Mouse (Mus musculus) G1E (cell line): ENCODE results near the gene 6430571L13Rik. TPM values are rescaled to one million over a fixed set of nuclear protein-coding genes. Genes with fewer than 3 reads are reported as not detected.

ENCODE experiments used
- ATAC-seq: 2 replicates; pipeline ENCODE4 v1.8.0; 2016; ENCODE audit warnings: mild to moderate bottlenecking; ENCODE audit not compliant: insufficient number of reproducible peaks, poor library complexity, low FRiP score, severe bottlenecking; ENCODE audit errors: extremely low read depth
- DNase-seq: peaks from one replicate; pipeline ENCODE4 v3.0.0; 2012; ENCODE audit warnings: low spot score
- H3K27me3 ChIP-seq: 2 replicates; pipeline ENCODE4 v1.6.1; 2012; ENCODE audit warnings: mild to moderate bottlenecking, low read length, inconsistent platforms; ENCODE audit not compliant: insufficient read depth
- H3K36me3 ChIP-seq: replicated peaks from 2 replicates; pipeline ENCODE3; 2012; ENCODE audit warnings: mild to moderate bottlenecking, inconsistent platforms
- H3K4me1 ChIP-seq: 2 replicates; pipeline ENCODE4 v1.6.1; 2012; ENCODE audit warnings: low read depth, low read length, inconsistent platforms, mixed read lengths; ENCODE audit not compliant: insufficient read depth
- H3K4me3 ChIP-seq: 2 replicates; pipeline ENCODE4 v1.5.1; 2012; ENCODE audit warnings: low read depth, mild to moderate bottlenecking, inconsistent platforms, low read length, moderate library complexity, mixed read lengths
- H3K9me3 ChIP-seq: replicated peaks from 2 replicates; pipeline ENCODE4 v1.6.1; 2012; ENCODE audit warnings: inconsistent platforms
- CTCF ChIP-seq: IDR thresholded peaks from 2 replicates; pipeline ENCODE4 v1.5.1; 2012; ENCODE audit warnings: low read depth, low read length, inconsistent platforms, mixed read lengths
- GATA1 ChIP-seq: IDR thresholded peaks from 2 replicates; pipeline ENCODE4 v1.6.1; 2012; ENCODE audit warnings: borderline replicate concordance, low read length, inconsistent platforms, mixed read lengths
- GATA2 ChIP-seq: IDR thresholded peaks from 2 replicates; pipeline ENCODE4 v1.6.1; 2012; ENCODE audit warnings: low read depth, low read length, inconsistent platforms, borderline replicate concordance
- POLR2AphosphoS5 ChIP-seq: IDR thresholded peaks from 2 replicates; pipeline ENCODE4 v1.6.1; 2012; ENCODE audit warnings: low read depth, low read length, inconsistent platforms; ENCODE audit not compliant: insufficient replicate concordance
- TAL1 ChIP-seq: conservative IDR thresholded peaks from 2 replicates; pipeline ENCODE4 v1.6.1; 2012; ENCODE audit warnings: low read depth, low read length, inconsistent platforms, mixed read lengths
- polyA plus RNA-seq: library from polyadenylated mRNA; stranded (reverse); fragments of >175 nt; gene quantifications from 2 replicates; pipeline ENCODE4 v1.2.3, GENCODE M21; 2012
- total RNA-seq, 2 experiments: library from RNA; stranded (forward) in 1 of 2; stranded (reverse) in 1 of 2; fragments of 200-1000 nt in 1 of 2; fragments of >200 nt in 1 of 2; fragmentation: Nextera tagmentation in 1 of 2; gene quantifications; 2 replicates each; pipeline ENCODE4 v1.2.3; 2014 to 2017

The 6430571L13Rik gene
- total and polyA plus RNA-seq, 3 experiments, result 0.29 to 0.76 TPM; not detected in 1

- Histone ChIP-seq H3K4me1 (peaks cover 80% of the 10 kb centered on the region), H3K27me3 (no peaks in the 10 kb centered on the region), H3K4me3 (no peak overlapping the region), H3K9me3 (no peaks in the 10 kb centered on the region), H3K36me3 (peaks cover 65% of the 10 kb centered on the region)
- no peak for TF ChIP-seq POLR2AphosphoS5
- ATAC-seq (no peak), DNase-seq (no peak)
Measured at GRCm38 (mm10) chr9:107324799-107325561, 15.4 kb upstream of the 6430571L13Rik start.

GRCm38 (mm10) chr9:107325904-107326303 lies 14.5 kb upstream of the 6430571L13Rik start:
- ATAC-seq (no peak), DNase-seq (no peak)
- Histone ChIP-seq H3K4me1 (peaks cover 80% of the 10 kb centered on the region), H3K27me3 (no peaks in the 10 kb centered on the region), H3K36me3 (peaks cover 71% of the 10 kb centered on the region), H3K4me3 (no peak overlapping the region), H3K9me3 (no peaks in the 10 kb centered on the region)
- TF ChIP-seq TAL1 (no peak), CTCF (no peak), POLR2AphosphoS5 (no peak), GATA2 (no peak), GATA1 (no peak)

- ATAC-seq (no peak), DNase-seq (no peak)
- TF ChIP-seq POLR2AphosphoS5 (no peak), CTCF (no peak), TAL1 (no peak), GATA2 (no peak), GATA1 (no peak)
- no peaks in the 10 kb centered on the region for H3K27me3 ChIP-seq
- no peaks in the 10 kb centered on the region for H3K9me3 ChIP-seq
- H3K4me1 ChIP-seq, result peaks cover 82% of the 10 kb centered on the region
- H3K36me3 ChIP-seq, result peaks cover 86% of the 10 kb centered on the region
- H3K4me3 ChIP-seq, result no peak overlapping the region
Measured at GRCm38 (mm10) chr9:107327879-107328620, 12.4 kb upstream of the 6430571L13Rik start.

- H3K4me1 ChIP-seq, result peaks cover 84% of the 10 kb centered on the region
- TF ChIP-seq GATA1 (no peak), TAL1 (no peak), CTCF (no peak), POLR2AphosphoS5 (no peak), GATA2 (no peak)
- no peak overlapping the region for H3K4me3 ChIP-seq
- ATAC-seq, result no peak
- H3K27me3 ChIP-seq, result no peaks in the 10 kb centered on the region
- no peaks in the 10 kb centered on the region for H3K9me3 ChIP-seq
- H3K36me3 ChIP-seq, result peaks cover 97% of the 10 kb centered on the region
- DNase-seq, result no peak
Measured at GRCm38 (mm10) chr9:107330791-107331190, 9.6 kb upstream of the 6430571L13Rik start.

- ATAC-seq (no peak), DNase-seq (no peak)
- no peaks in the 10 kb centered on the region for H3K9me3 ChIP-seq
- no peaks in the 10 kb centered on the region for H3K27me3 ChIP-seq
- TF ChIP-seq GATA2 (no peak), CTCF (no peak), GATA1 (no peak), POLR2AphosphoS5 (no peak), TAL1 (no peak)
- peaks cover 78% of the 10 kb centered on the region for H3K36me3 ChIP-seq
- peaks cover 85% of the 10 kb centered on the region for H3K4me1 ChIP-seq
- no peak overlapping the region; the same call in 1 of the 2 replicates for H3K4me3 ChIP-seq
Measured at GRCm38 (mm10) chr9:107333686-107334085, 6.7 kb upstream of the 6430571L13Rik start.

GRCm38 (mm10) chr9:107334356-107334755 lies 6.0 kb upstream of the 6430571L13Rik start:
- DNase-seq (no peak), ATAC-seq (no peak)
- Histone ChIP-seq H3K4me3 (peak overlapping the region; percentile 59; the same call in 1 of the 2 replicates), H3K9me3 (no peaks in the 10 kb centered on the region), H3K36me3 (peaks cover 72% of the 10 kb centered on the region), H3K4me1 (peaks cover 84% of the 10 kb centered on the region), H3K27me3 (no peaks in the 10 kb centered on the region)
- TF ChIP-seq POLR2AphosphoS5, result no peak
- TF ChIP-seq GATA1, result no peak
- TF ChIP-seq GATA2, result no peak
- TF ChIP-seq CTCF, result no peak
- TF ChIP-seq TAL1, result no peak
